Mouse (Mus musculus): ENCODE data around the gene Iqck.

DNA sequence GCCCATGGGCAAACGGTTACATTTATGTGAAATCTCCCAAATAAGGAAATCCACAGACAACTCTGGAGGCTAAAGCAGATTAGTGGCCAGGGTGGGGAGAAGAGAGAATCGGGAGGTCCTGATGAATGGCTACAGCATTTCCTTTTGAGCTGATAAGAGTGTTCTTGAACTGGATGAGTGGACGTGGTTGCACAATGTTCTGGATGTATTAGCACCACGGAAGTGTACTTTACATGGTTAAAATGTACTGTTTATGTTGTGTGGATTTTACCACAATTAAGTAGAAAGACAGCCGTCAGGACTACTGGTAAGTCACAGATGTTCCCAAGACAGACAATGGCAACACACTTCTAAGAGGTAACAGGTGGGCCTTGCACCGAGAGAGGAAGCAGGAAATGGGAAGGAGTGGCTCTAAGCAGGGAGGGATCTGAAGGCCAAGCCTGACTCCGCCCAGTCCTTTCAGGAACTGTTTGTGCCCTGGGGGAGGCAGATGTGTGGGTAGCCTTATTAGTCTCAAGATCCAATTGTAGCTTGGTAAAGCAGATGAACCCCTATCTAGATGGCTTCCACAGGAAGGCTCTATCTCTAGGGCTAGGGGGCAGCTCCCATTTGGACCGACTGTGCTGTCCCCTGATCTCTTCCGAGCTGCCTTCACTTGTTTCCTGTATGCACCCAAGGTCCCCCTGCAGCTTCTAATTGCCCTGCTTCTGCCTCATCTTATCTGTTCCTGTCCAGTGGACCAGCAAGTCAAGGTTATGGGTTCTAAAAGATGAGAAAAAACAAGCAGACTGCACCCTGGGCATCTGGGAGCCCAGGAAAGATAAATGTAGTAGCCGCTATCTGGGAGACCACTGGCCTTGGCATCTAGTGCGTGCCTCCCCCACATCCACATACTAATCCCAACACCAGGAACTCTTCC lies 82.2 kb downstream of the Iqck start:
- TF ChIP-seq HCFC1 (IDR thresholded peaks at IDR 0.05; ENCODE audit: borderline replicate concordance, insufficient read depth, low read length) (no peak), ZNF384 (IDR thresholded peaks at IDR 0.05; ENCODE audit: low read depth, low read length) (no peak), CHD2 (IDR thresholded peaks at IDR 0.05; ENCODE audit: low read depth, low read length) (no peak)

Measured in ES-E14 (cell line).